Mouse (Mus musculus) neural tube, embryonic 11.5 days (tissue): ENCODE measurements around the gene Lsamp. TPM values are rescaled to one million over a fixed set of nuclear protein-coding genes. Genes with fewer than 3 reads are reported as not detected.

Experiments used
- microRNA-seq: library from miRNA; unstranded; fragments of <30 nt; microRNA quantifications from one replicate; pipeline ENCODE4, GENCODE M21; 2016
- polyA plus RNA-seq: library from polyadenylated mRNA; unstranded; fragments of >200 nt; fragmentation: Nextera tagmentation; extraction: Ambion mirVana; gene quantifications from 2 replicates; pipeline ENCODE4 v1.2.1, GENCODE M21; 2014

Lsamp gene
- polyA plus RNA-seq, 1 experiment from 2014 or later, result 12.6 TPM

Small RNA genes within 50 kb of the gene (microRNA-seq; reads per million reads assigned to microRNA genes)
- gene Gm27887 (not detected), gene Gm47276 (not detected)
